Mouse (Mus musculus): ENCODE data around the gene Zmynd15. TPM values are rescaled to one million over a fixed set of nuclear protein-coding genes. Genes with fewer than 3 reads are reported as not detected.
"Not testable (repeated sequence)": the region's sequence is repeated elsewhere in the genome, so short reads cannot be mapped to it uniquely, and the experiment has no call there.

The Zmynd15 gene
- 1.5 and 1.8 TPM in 2 replicates for total RNA-seq (2021)
- long read RNA-seq: 0 reads

GRCm38 (mm10) chr11:70458688-70459600 is at the start of gene Zmynd15:
Gene Zmynd15, plus strand, starts transcription at chr11:70459433.
- no peak for DNase-seq

- peak; percentile 85 for DNase-seq
Observed at GRCm38 (mm10) chr11:70409594-70410296, 49.5 kb upstream of the Zmynd15 start, which contains the start of gene Pelp1. Gene Pelp1, minus strand, starts transcription at chr11:70410031.

- no peak for DNase-seq
Observed at GRCm38 (mm10) chr11:70410297-70410643, 49.0 kb upstream of the Zmynd15 start.

GRCm38 (mm10) chr11:70412591-70412990 is 46.6 kb upstream of the Zmynd15 start:
- no peak for DNase-seq

- peak; percentile 60 for DNase-seq
Observed at GRCm38 (mm10) chr11:70413961-70414360, 45.3 kb upstream of the Zmynd15 start.

GRCm38 (mm10) chr11:70418199-70418598 is 41.0 kb upstream of the Zmynd15 start:
- no peak for DNase-seq

- DNase-seq: no peak
Observed at GRCm38 (mm10) chr11:70419486-70419885, 39.7 kb upstream of the Zmynd15 start.

- DNase-seq: not testable (repeated sequence)
Observed at GRCm38 (mm10) chr11:70426598-70426997, 32.6 kb upstream of the Zmynd15 start.

GRCm38 (mm10) chr11:70431574-70431973 is 27.7 kb upstream of the Zmynd15 start:
- DNase-seq: no peak

- DNase-seq: peak; percentile 100
Observed at GRCm38 (mm10) chr11:70432048-70432894, 27.0 kb upstream of the Zmynd15 start, which contains the start of gene Arrb2. Gene Arrb2, plus strand, starts transcription at chr11:70432635.

- no peak for DNase-seq
Observed at GRCm38 (mm10) chr11:70432895-70433568, 26.2 kb upstream of the Zmynd15 start.

- DNase-seq: no peak
Observed at GRCm38 (mm10) chr11:70433569-70433943, 25.7 kb upstream of the Zmynd15 start.

- DNase-seq: no peak
Observed at GRCm38 (mm10) chr11:70433951-70434350, 25.3 kb upstream of the Zmynd15 start.

- DNase-seq: no peak
Observed at GRCm38 (mm10) chr11:70435476-70435875, 23.8 kb upstream of the Zmynd15 start.

GRCm38 (mm10) chr11:70437426-70437825 is 21.8 kb upstream of the Zmynd15 start:
- no peak for DNase-seq

- DNase-seq: no peak
Observed at GRCm38 (mm10) chr11:70438728-70439374, 20.4 kb upstream of the Zmynd15 start.

- DNase-seq: no peak
Observed at GRCm38 (mm10) chr11:70440637-70441036, 18.6 kb upstream of the Zmynd15 start.

GRCm38 (mm10) chr11:70441882-70442281 is 17.4 kb upstream of the Zmynd15 start:
- no peak for DNase-seq

GRCm38 (mm10) chr11:70443964-70444363 is 15.3 kb upstream of the Zmynd15 start:
- no peak for DNase-seq

GRCm38 (mm10) chr11:70444667-70445066 is 14.6 kb upstream of the Zmynd15 start:
- no peak for DNase-seq

GRCm38 (mm10) chr11:70446756-70447155 is 12.5 kb upstream of the Zmynd15 start:
- no peak for DNase-seq

Measured in adrenal gland, postnatal 25 days (tissue).